Mouse (Mus musculus) lung, embryonic 15.5 days (tissue): ENCODE data around the gene Lrrc49. TPM values are rescaled to one million over a fixed set of nuclear protein-coding genes. Genes with fewer than 3 reads are reported as not detected.

Experiments used
- ATAC-seq: fragments of 200-750 bp; cut with Nextera tagmentation; 2 replicates; pipeline ENCODE4 v1.8.0; 2017; ENCODE audit warnings: moderate number of reproducible peaks, borderline replicate concordance; ENCODE audit not compliant: low FRiP score, low TSS enrichment; ENCODE audit errors: extremely low read depth
- H3K27ac ChIP-seq: fragments of 300-500 bp; sonication (generic); 2 replicates; pipeline ENCODE4 v1.5.1; 2015; ENCODE audit warnings: moderate library complexity, mild to moderate bottlenecking, inconsistent platforms
- H3K27me3 ChIP-seq: fragments of 300-500 bp; sonication (generic); 2 replicates; pipeline ENCODE4 v1.6.1; 2015; ENCODE audit warnings: inconsistent platforms
- H3K36me3 ChIP-seq: fragments of 300-500 bp; sonication (generic); 2 replicates; pipeline ENCODE4 v1.6.1; 2015; ENCODE audit warnings: inconsistent platforms
- H3K4me1 ChIP-seq: fragments of 300-500 bp; sonication (generic); 2 replicates; pipeline ENCODE4 v1.6.1; 2015; ENCODE audit warnings: inconsistent platforms
- H3K4me2 ChIP-seq: fragments of 300-500 bp; sonication (generic); 2 replicates; pipeline ENCODE4 v1.6.1; 2015; ENCODE audit warnings: inconsistent platforms, mild to moderate bottlenecking, moderate library complexity
- H3K4me3 ChIP-seq: fragments of 300-500 bp; sonication (generic); 2 replicates; pipeline ENCODE4 v1.5.1; 2015; ENCODE audit warnings: mild to moderate bottlenecking, inconsistent platforms
- H3K9ac ChIP-seq: fragments of 300-500 bp; sonication (generic); 2 replicates; pipeline ENCODE4 v1.6.1; 2015; ENCODE audit warnings: inconsistent platforms
- H3K9me3 ChIP-seq: fragments of 300-500 bp; sonication (generic); 2 replicates; pipeline ENCODE4 v1.6.1; 2016; ENCODE audit warnings: inconsistent platforms
- WGBS: fragments of 180-500 bp; shearing (Covaris S2); methylation state at CpG from one replicate; pipeline ENCODE4 v1.1.7; 2015; 5-methylcytosine and 5-hydroxymethylcytosine counted together
- polyA plus RNA-seq: library from polyadenylated mRNA; unstranded; fragments of >200 nt; fragmentation: Nextera tagmentation; extraction: Ambion mirVana; gene quantifications from 2 replicates; pipeline ENCODE4 v1.2.1, GENCODE M21; 2015

Lrrc49 gene
- polyA plus RNA-seq, 1 experiment from 2014 or later: 17.3 TPM

- no peak overlapping the region for H3K27ac ChIP-seq
- H3K4me3 ChIP-seq: no peak overlapping the region
- no peak for ATAC-seq
- no peak overlapping the region for H3K9ac ChIP-seq
- no peak overlapping the region for H3K4me2 ChIP-seq
- H3K36me3 ChIP-seq: no peaks in the 10 kb centered on the region
- 20% methylated on average over 1 of the region's 2 CpGs for WGBS
- H3K9me3 ChIP-seq: no peaks in the 10 kb centered on the region
- no peaks in the 10 kb centered on the region for H3K27me3 ChIP-seq
- H3K4me1 ChIP-seq: peaks cover 3% of the 10 kb centered on the region; the same call in 1 of the 2 replicates
Observed at GRCm38 (mm10) chr9:60625895-60626294, 62.1 kb downstream of the Lrrc49 start.

- ATAC-seq: peak; percentile 90; the same call in 1 of the 2 replicates
- 52% methylated on average over 9 of the region's 9 CpGs for WGBS
- Histone ChIP-seq H3K27ac (peak overlapping the region; percentile 75), H3K4me1 (peaks cover 4% of the 10 kb centered on the region), H3K9me3 (no peaks in the 10 kb centered on the region), H3K4me2 (no peak overlapping the region), H3K36me3 (no peaks in the 10 kb centered on the region), H3K4me3 (no peak overlapping the region), H3K27me3 (no peaks in the 10 kb centered on the region), H3K9ac (no peak overlapping the region)
Observed at GRCm38 (mm10) chr9:60616946-60617345, 71.0 kb downstream of the Lrrc49 start.

GRCm38 (mm10) chr9:60616359-60616758, 71.6 kb downstream of the Lrrc49 start:
- Histone ChIP-seq H3K4me3 (no peak overlapping the region), H3K27me3 (no peaks in the 10 kb centered on the region), H3K27ac (peak overlapping the region; percentile 75; the same call in 1 of the 2 replicates), H3K9ac (no peak overlapping the region), H3K36me3 (no peaks in the 10 kb centered on the region), H3K4me1 (peaks cover 4% of the 10 kb centered on the region), H3K4me2 (0 out of 2 replicates have a peak overlapping the region, but pooled peaks have one; percentile 27), H3K9me3 (no peaks in the 10 kb centered on the region)
- 55% methylated on average over 7 of the region's 7 CpGs for WGBS
- ATAC-seq: no peak

GRCm38 (mm10) chr9:60612260-60612659, 75.7 kb downstream of the Lrrc49 start:
- 54% methylated on average over 2 of the region's 2 CpGs for WGBS
- H3K9me3 ChIP-seq: no peaks in the 10 kb centered on the region
- H3K9ac ChIP-seq: no peak overlapping the region
- H3K27ac ChIP-seq: peak overlapping the region; percentile 24; the same call in 1 of the 2 replicates
- no peak overlapping the region for H3K4me2 ChIP-seq
- no peaks in the 10 kb centered on the region for H3K27me3 ChIP-seq
- no peak for ATAC-seq
- peaks cover 8% of the 10 kb centered on the region for H3K4me1 ChIP-seq
- no peaks in the 10 kb centered on the region for H3K36me3 ChIP-seq
- no peak overlapping the region for H3K4me3 ChIP-seq

GRCm38 (mm10) chr9:60610194-60610593, 77.8 kb downstream of the Lrrc49 start:
- H3K27me3 ChIP-seq: no peaks in the 10 kb centered on the region
- no peak for ATAC-seq
- no peak overlapping the region for H3K4me2 ChIP-seq
- H3K27ac ChIP-seq: no peak overlapping the region
- H3K36me3 ChIP-seq: no peaks in the 10 kb centered on the region
- H3K9me3 ChIP-seq: no peaks in the 10 kb centered on the region
- WGBS: 40% methylated on average over 13 of the region's 13 CpGs
- H3K9ac ChIP-seq: no peak overlapping the region
- no peak overlapping the region for H3K4me3 ChIP-seq
- 0 out of 2 replicates have a peak, but pooled peaks cover 4% of the 10 kb centered on the region for H3K4me1 ChIP-seq

- no peak overlapping the region for H3K9ac ChIP-seq
- no peak overlapping the region for H3K27ac ChIP-seq
- 0 out of 2 replicates have a peak, but pooled peaks cover 4% of the 10 kb centered on the region for H3K4me1 ChIP-seq
- no peaks in the 10 kb centered on the region for H3K36me3 ChIP-seq
- no peak for ATAC-seq
- no peaks in the 10 kb centered on the region for H3K27me3 ChIP-seq
- H3K4me2 ChIP-seq: no peak overlapping the region
- no peaks in the 10 kb centered on the region for H3K9me3 ChIP-seq
- WGBS: 84% methylated on average over 9 of the region's 9 CpGs
- H3K4me3 ChIP-seq: no peak overlapping the region
Observed at GRCm38 (mm10) chr9:60608857-60609256, 79.1 kb downstream of the Lrrc49 start.

GRCm38 (mm10) chr9:60608086-60608485, 79.9 kb downstream of the Lrrc49 start:
- H3K36me3 ChIP-seq: no peaks in the 10 kb centered on the region
- H3K27me3 ChIP-seq: no peaks in the 10 kb centered on the region
- ATAC-seq: no peak
- H3K4me1 ChIP-seq: 0 out of 2 replicates have a peak, but pooled peaks cover 4% of the 10 kb centered on the region
- H3K9me3 ChIP-seq: no peaks in the 10 kb centered on the region
- no peak overlapping the region for H3K27ac ChIP-seq
- 82% methylated on average over 3 of the region's 3 CpGs for whole genome bisulfite sequencing
- no peak overlapping the region for H3K4me3 ChIP-seq
- no peak overlapping the region for H3K4me2 ChIP-seq
- no peak overlapping the region for H3K9ac ChIP-seq

GRCm38 (mm10) chr9:60604971-60605370, 83.0 kb downstream of the Lrrc49 start:
- 51% methylated on average over 2 of the region's 2 CpGs for WGBS
- no peaks in the 10 kb centered on the region; the same call in 1 of the 2 replicates for H3K36me3 ChIP-seq

GRCm38 (mm10) chr9:60601936-60602335, 86.0 kb downstream of the Lrrc49 start:
- H3K27ac ChIP-seq: no peak overlapping the region
- no peak for ATAC-seq
- H3K36me3 ChIP-seq: no peaks in the 10 kb centered on the region; the same call in 1 of the 2 replicates
- H3K4me2 ChIP-seq: no peak overlapping the region
- no peaks in the 10 kb centered on the region for H3K27me3 ChIP-seq
- no peak overlapping the region for H3K4me3 ChIP-seq
- H3K4me1 ChIP-seq: no peaks in the 10 kb centered on the region
- WGBS: 72% methylated on average over 10 of the region's 10 CpGs
- H3K9ac ChIP-seq: no peak overlapping the region
- no peaks in the 10 kb centered on the region for H3K9me3 ChIP-seq

More at GRCm38 (mm10) chr9:60604971-60605370, 83.0 kb downstream of the Lrrc49 start:
- Histone ChIP-seq H3K4me2 (no peak overlapping the region), H3K9me3 (no peaks in the 10 kb centered on the region), H3K4me3 (no peak overlapping the region), H3K27ac (no peak overlapping the region), H3K27me3 (no peaks in the 10 kb centered on the region), H3K4me1 (no peaks in the 10 kb centered on the region), H3K9ac (no peak overlapping the region)
- ATAC-seq: no peak

- Histone ChIP-seq H3K4me3 (no peak overlapping the region), H3K9me3 (no peaks in the 10 kb centered on the region), H3K36me3 (no peaks in the 10 kb centered on the region; the same call in 1 of the 2 replicates), H3K27ac (no peak overlapping the region), H3K4me2 (no peak overlapping the region), H3K4me1 (no peaks in the 10 kb centered on the region), H3K9ac (no peak overlapping the region), H3K27me3 (no peaks in the 10 kb centered on the region)
- 82% methylated on average over 4 of the region's 4 CpGs for WGBS
- ATAC-seq: no peak
Observed at GRCm38 (mm10) chr9:60600273-60600672, 87.7 kb downstream of the Lrrc49 start.

GRCm38 (mm10) chr9:60599489-60599888, 88.5 kb downstream of the Lrrc49 start:
- Histone ChIP-seq H3K9ac (no peak overlapping the region), H3K4me3 (no peak overlapping the region), H3K36me3 (no peaks in the 10 kb centered on the region; the same call in 1 of the 2 replicates), H3K9me3 (no peaks in the 10 kb centered on the region), H3K27me3 (no peaks in the 10 kb centered on the region), H3K4me2 (no peak overlapping the region), H3K27ac (no peak overlapping the region), H3K4me1 (no peaks in the 10 kb centered on the region)
- 51% methylated on average over 2 of the region's 2 CpGs for WGBS
- no peak for ATAC-seq

- Histone ChIP-seq H3K9me3 (no peaks in the 10 kb centered on the region), H3K4me3 (no peak overlapping the region), H3K36me3 (no peaks in the 10 kb centered on the region; the same call in 1 of the 2 replicates), H3K27ac (no peak overlapping the region), H3K4me2 (no peak overlapping the region), H3K4me1 (no peaks in the 10 kb centered on the region), H3K27me3 (no peaks in the 10 kb centered on the region), H3K9ac (no peak overlapping the region)
- ATAC-seq: no peak
- WGBS: 61% methylated on average over 7 of the region's 7 CpGs
Observed at GRCm38 (mm10) chr9:60595406-60595805, 92.6 kb downstream of the Lrrc49 start.

GRCm38 (mm10) chr9:60592974-60593373, 95.0 kb downstream of the Lrrc49 start:
- Histone ChIP-seq H3K36me3 (no peaks in the 10 kb centered on the region), H3K27ac (peak overlapping the region; percentile 39), H3K4me2 (no peak overlapping the region), H3K9me3 (no peaks in the 10 kb centered on the region), H3K4me1 (no peaks in the 10 kb centered on the region), H3K4me3 (no peak overlapping the region), H3K9ac (no peak overlapping the region), H3K27me3 (no peaks in the 10 kb centered on the region)
- no peak for ATAC-seq
- WGBS: 67% methylated on average over 6 of the region's 6 CpGs
